Mouse (Mus musculus) CH12.LX (cell line): ENCODE measurements around the gene Dcbld1. TPM values are rescaled to one million over a fixed set of nuclear protein-coding genes. Genes with fewer than 3 reads are reported as not detected.

Source experiments
- DNase-seq: peaks from one replicate; pipeline ENCODE4 v3.0.0-alpha.2; 2013; ENCODE audit errors: extremely low read depth
- H3K27ac ChIP-seq: 2 replicates; pipeline ENCODE4 v1.5.1; 2012; ENCODE audit warnings: low read depth, mild to moderate bottlenecking, control low read depth, moderate library complexity; ENCODE audit not compliant: insufficient read depth
- H3K27me3 ChIP-seq: replicated peaks from 2 replicates; pipeline ENCODE3; 2012; ENCODE audit warnings: inconsistent platforms
- H3K36me3 ChIP-seq, 2 experiments: replicated peaks in 1 of 2; 2 replicates each; pipeline versions ENCODE3 to v1.6.1; 2012; ENCODE audit warnings: inconsistent platforms in 1 of 2, low read length in 1 of 2, mild to moderate bottlenecking in 1 of 2, mixed read lengths in 1 of 2, moderate library complexity in 1 of 2; ENCODE audit not compliant: control insufficient read depth in 1 of 2, insufficient read depth in 1 of 2
- H3K4me1 ChIP-seq, 2 experiments: 2 replicates each; pipeline ENCODE4 v1.6.1; 2012; ENCODE audit warnings: inconsistent platforms in 1 of 2, moderate library complexity in 1 of 2; ENCODE audit not compliant: insufficient read depth in 2 of 2, control insufficient read depth in 1 of 2
- H3K4me2 ChIP-seq: 2 replicates; pipeline ENCODE4 v1.6.1; 2012; ENCODE audit warnings: low read depth, mild to moderate bottlenecking, control low read depth; ENCODE audit not compliant: poor library complexity, insufficient read depth, severe bottlenecking
- H3K4me3 ChIP-seq, 3 experiments: fragments of 150-350 bp in 1 of 3; sonication (generic) in 1 of 3; replicated peaks in 1 of 3; 2 replicates each; pipeline versions ENCODE3 to v1.5.1; 2011 to 2012; ENCODE audit warnings: low read depth in 2 of 3, low read length in 2 of 3, mild to moderate bottlenecking in 2 of 3, moderate library complexity in 2 of 3, control low read depth in 1 of 3, improper control_type of control experiment in 1 of 3, inconsistent platforms in 1 of 3, mixed read lengths in 1 of 3; ENCODE audit not compliant: poor library complexity in 1 of 3
- H3K79me2 ChIP-seq: replicated peaks from 2 replicates; pipeline ENCODE4 v1.6.1; 2012; ENCODE audit warnings: mild to moderate bottlenecking, moderate library complexity; ENCODE audit not compliant: control insufficient read depth, poor library complexity, insufficient read depth, severe bottlenecking; ENCODE audit errors: extremely low read depth
- H3K9ac ChIP-seq: 2 replicates; pipeline ENCODE4 v1.6.1; 2012; ENCODE audit warnings: low read depth, mild to moderate bottlenecking, control low read depth, moderate library complexity; ENCODE audit not compliant: insufficient read depth
- H3K9me3 ChIP-seq: replicated peaks from 2 replicates; pipeline ENCODE3; 2012; ENCODE audit warnings: low read length, inconsistent platforms, mixed read lengths
- BHLHE40 ChIP-seq: IDR thresholded peaks from 2 replicates; pipeline ENCODE4 v1.6.1; 2011; ENCODE audit warnings: mild to moderate bottlenecking, low read depth, low read length, improper control_type of control experiment
- E2F4 ChIP-seq: IDR thresholded peaks from 2 replicates; pipeline ENCODE4 v1.6.1; 2011; ENCODE audit warnings: low read depth, low read length, improper control_type of control experiment; ENCODE audit not compliant: insufficient replicate concordance
- ELF1 ChIP-seq: IDR thresholded peaks from 2 replicates; pipeline ENCODE4 v1.6.1; 2014; ENCODE audit warnings: low read depth, mild to moderate bottlenecking, inconsistent platforms, low read length, improper control_type of control experiment
- JUND ChIP-seq: conservative IDR thresholded peaks from 2 replicates; pipeline ENCODE4 v1.6.1; 2011; ENCODE audit warnings: low read depth, low read length, improper control_type of control experiment
- MEF2A ChIP-seq: IDR thresholded peaks from 2 replicates; pipeline ENCODE4 v1.6.1; 2014; ENCODE audit warnings: low read depth, mild to moderate bottlenecking, inconsistent platforms, low read length, improper control_type of control experiment, borderline replicate concordance
- MXI1 ChIP-seq: IDR thresholded peaks from 2 replicates; pipeline ENCODE4 v1.6.1; 2011; ENCODE audit warnings: mild to moderate bottlenecking, low read depth, low read length, improper control_type of control experiment
- NELFE ChIP-seq: IDR thresholded peaks from 2 replicates; pipeline ENCODE4 v1.6.1; 2011; ENCODE audit warnings: low read depth, low read length, improper control_type of control experiment
- PAX5 ChIP-seq: IDR thresholded peaks from 2 replicates; pipeline ENCODE4 v1.6.1; 2012; ENCODE audit warnings: low read length, inconsistent platforms, mixed read lengths
- RAD21 ChIP-seq: IDR thresholded peaks from 2 replicates; pipeline ENCODE4 v1.6.1; 2011; ENCODE audit warnings: low read depth, mild to moderate bottlenecking, low read length, improper control_type of control experiment, moderate library complexity
- SMC3 ChIP-seq: IDR thresholded peaks from 2 replicates; pipeline ENCODE4 v1.6.1; 2011; ENCODE audit warnings: low read depth, low read length, improper control_type of control experiment
- UBTF ChIP-seq: IDR thresholded peaks from 2 replicates; pipeline ENCODE4 v1.6.1; 2012; ENCODE audit warnings: low read depth, mild to moderate bottlenecking, inconsistent platforms, low read length, improper control_type of control experiment, moderate library complexity
- USF1 ChIP-seq: IDR thresholded peaks from 2 replicates; pipeline ENCODE4 v1.6.1; 2014; ENCODE audit warnings: low read depth, mild to moderate bottlenecking, inconsistent platforms, low read length, improper control_type of control experiment
- USF2 ChIP-seq: conservative IDR thresholded peaks from 2 replicates; pipeline ENCODE4 v1.6.1; 2011; ENCODE audit warnings: low read depth, low read length, improper control_type of control experiment
- ZMIZ1 ChIP-seq: IDR thresholded peaks from 2 replicates; pipeline ENCODE4 v1.6.1; 2012; ENCODE audit warnings: low read depth, mild to moderate bottlenecking, inconsistent platforms, low read length, improper control_type of control experiment
- dilution Hi-C: fragments of 300-500 bp; cut with MboI; formaldehyde crosslinking; loops from 2 replicates; pipeline ENCODE4 v1.14.3; 2020; ENCODE audit warnings: low sequenced_read_pairs; ENCODE audit not compliant: extremely low pct_unique_long_range_greater_than_20kb, extremely low pct_ligation_motif_present
- in situ Hi-C: fragments of 300-500 bp; cut with MboI; formaldehyde crosslinking; loops from 3 replicates; pipeline ENCODE4 v1.14.3; 2019; ENCODE audit warnings: low sequenced_read_pairs, low pct_ligation_motif_present, low pct_unique_long_range_greater_than_20kb, mixed read lengths
- polyA plus RNA-seq: library from polyadenylated mRNA; unstranded; fragments of >175 nt; gene quantifications from 2 replicates; pipeline ENCODE4 v1.2.1, GENCODE M21; 2012; ENCODE audit warnings: low read depth; ENCODE audit not compliant: insufficient read length
- total RNA-seq, 2 experiments: library from RNA; depleted of rRNA; stranded (reverse); fragments of 300-350 nt in 1 of 2; fragments of >200 nt in 1 of 2; gene quantifications; 2 replicates each; pipeline ENCODE4 v1.2.3; 2012 to 2014

Dcbld1 gene
- total and polyA plus RNA-seq, 3 experiments, result 0.93 to 3.5 (median 2.7) TPM

DNA sequence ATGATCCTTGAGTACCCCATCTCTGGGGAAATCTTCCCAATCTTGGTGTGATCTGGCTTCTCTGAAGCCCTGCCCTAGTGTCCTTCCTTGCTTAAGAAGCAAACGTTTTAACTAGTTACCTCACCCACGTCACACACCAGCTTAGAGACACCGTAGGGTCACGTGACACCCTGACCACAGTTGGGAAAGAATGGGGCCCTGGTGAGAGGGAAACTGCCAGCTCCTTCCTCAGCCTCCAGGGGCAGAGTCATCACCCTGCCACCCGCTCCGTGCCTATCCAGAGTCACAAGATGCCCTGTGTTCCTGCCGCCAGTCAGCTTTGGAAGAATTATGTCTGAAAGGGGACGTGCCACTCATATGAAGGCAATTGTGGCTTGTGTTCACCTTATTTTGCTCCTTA, 51.2 kb downstream of the Dcbld1 start:
- in situ Hi-C loops, result no loop called here
- Histone ChIP-seq H3K36me3 (no peaks in the 10 kb centered on the region), H3K27me3 (no peaks in the 10 kb centered on the region), H3K4me3 (no peak overlapping the region), H3K4me1 (peaks cover 3 to 6% of the 10 kb centered on the region in 2 experiments; a peak in 3 of 4 replicates), H3K79me2 (no peaks in the 10 kb centered on the region), H3K9me3 (no peaks in the 10 kb centered on the region), H3K27ac (no peak overlapping the region), H3K4me2 (no peak overlapping the region), H3K9ac (no peak overlapping the region)
- dilution Hi-C loops, result no loop called here
- peak; percentile 12 for DNase-seq
- TF ChIP-seq NELFE (no peak), E2F4 (no peak), USF1 (peak; percentile 72), USF2 (peak; percentile 70), PAX5 (no peak), SMC3 (no peak), BHLHE40 (0 out of 2 replicates have a peak, but pooled peaks have one; percentile 38), MXI1 (no peak), ZMIZ1 (no peak), ELF1 (no peak), JUND (no peak), UBTF (no peak), MEF2A (no peak)

GRCm38 (mm10) chr10:52287852-52288533, 54.6 kb downstream of the Dcbld1 start:
- Histone ChIP-seq H3K4me2 (no peak overlapping the region), H3K9ac (no peak overlapping the region), H3K9me3 (no peaks in the 10 kb centered on the region), H3K27me3 (no peaks in the 10 kb centered on the region), H3K36me3 (no peaks in the 10 kb centered on the region), H3K4me3 (no peak overlapping the region), H3K79me2 (no peaks in the 10 kb centered on the region), H3K27ac (no peak overlapping the region), H3K4me1 (peaks cover 3 to 6% of the 10 kb centered on the region in 2 experiments; a peak in 3 of 4 replicates)
- no peak for DNase-seq
- no peak for TF ChIP-seq USF2
- TF ChIP-seq RAD21, result no peak
- dilution Hi-C loops, result no loop called here
- in situ Hi-C loops, result no loop called here
